Mouse (Mus musculus): ENCODE data around the gene Ctbp1. TPM values are rescaled to one million over a fixed set of nuclear protein-coding genes. Genes with fewer than 3 reads are reported as not detected.
A peak's percentile ranks its signal among the peaks of the same experiment; 100 is the strongest.

Gene Ctbp1
- polyA plus RNA-seq, 1 experiment from 2014 or later, result 212 TPM

GRCm38 (mm10) chr5:33239934-33240333 lies 34.9 kb downstream of the Ctbp1 start:
- ATAC-seq (ENCODE audit: low read depth) (no peak), DNase-seq (no peak)
- Histone ChIP-seq H3K4me2 (no peak overlapping the region), H3K27ac (no peak overlapping the region), H3K4me3 (replicated peaks) (no peak overlapping the region), H3K27me3 (no peaks in the 10 kb centered on the region), H3K9me3 (replicated peaks) (no peaks in the 10 kb centered on the region), H3K4me1 (replicated peaks) (peaks cover 19% of the 10 kb centered on the region), H3K9ac (no peak overlapping the region), H3K36me3 (no peaks in the 10 kb centered on the region)
- WGBS (ENCODE audit: insufficient replicate concordance), result 54% methylated on average over 3 of the region's 3 CpGs

DNA sequence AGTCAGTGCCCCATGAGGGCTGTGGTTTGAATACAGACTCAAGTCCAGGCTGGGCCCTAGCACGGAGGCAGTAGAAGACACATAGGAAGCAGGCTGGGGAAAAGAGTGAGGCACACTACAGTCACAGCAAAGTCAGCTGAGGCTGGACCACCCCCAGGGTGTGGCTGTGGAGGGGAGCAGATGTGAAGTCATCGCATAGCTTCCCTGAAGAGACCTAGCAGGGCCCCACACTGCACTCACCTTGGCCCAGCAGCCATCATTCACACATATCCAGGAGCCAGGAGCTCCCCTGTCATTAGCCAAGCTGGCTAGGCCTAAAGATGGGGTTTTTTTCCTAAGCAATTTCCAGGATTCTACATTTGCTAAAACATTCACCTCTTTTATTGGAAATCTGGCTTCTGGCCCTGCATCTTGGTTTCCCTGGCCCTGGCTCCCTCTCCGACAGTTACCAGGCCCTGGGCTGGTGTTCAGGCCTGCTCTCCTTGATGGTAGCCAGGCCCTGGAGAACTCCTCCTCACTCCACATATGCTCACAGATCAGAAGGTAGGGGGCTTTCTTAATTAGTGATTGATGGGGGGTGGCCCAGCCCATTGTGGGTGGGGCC lies 35.6 kb downstream of the Ctbp1 start:
- Histone ChIP-seq H3K4me3 (replicated peaks) (no peak overlapping the region), H3K4me2 (no peak overlapping the region), H3K27me3 (no peaks in the 10 kb centered on the region), H3K27ac (no peak overlapping the region), H3K9me3 (replicated peaks) (no peaks in the 10 kb centered on the region), H3K4me1 (replicated peaks) (peaks cover 23% of the 10 kb centered on the region), H3K9ac (no peak overlapping the region), H3K36me3 (no peaks in the 10 kb centered on the region)
- WGBS (ENCODE audit: insufficient replicate concordance), result 54% methylated on average over 3 of the region's 3 CpGs
- ATAC-seq (ENCODE audit: low read depth) (no peak), DNase-seq (no peak)

DNA sequence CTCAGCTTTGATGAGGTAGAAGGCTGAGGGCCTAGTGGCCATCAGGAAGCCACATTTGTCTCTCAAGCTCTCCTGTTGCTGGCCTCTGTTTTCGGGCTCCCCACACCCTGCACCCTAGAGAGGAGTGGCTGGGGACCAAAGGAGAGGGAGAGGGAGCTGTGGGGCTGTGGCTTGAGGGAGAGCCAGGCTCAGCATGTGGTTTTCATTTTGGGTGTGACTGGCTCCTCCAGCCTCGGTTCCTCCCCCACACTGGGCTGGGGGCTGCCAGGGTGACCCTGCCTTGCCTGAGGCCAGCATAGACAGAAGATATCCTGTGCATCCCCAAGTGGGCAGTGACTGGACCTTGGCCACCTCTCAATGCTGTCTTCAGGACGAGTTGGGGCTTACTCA lies 36.5 kb downstream of the Ctbp1 start:
- Histone ChIP-seq H3K4me2 (no peak overlapping the region), H3K36me3 (no peaks in the 10 kb centered on the region), H3K9ac (no peak overlapping the region), H3K4me1 (replicated peaks) (peaks cover 24% of the 10 kb centered on the region), H3K27ac (no peak overlapping the region), H3K27me3 (0 out of 2 replicates have a peak, but pooled peaks cover under 1% of the 10 kb centered on the region), H3K9me3 (replicated peaks) (no peaks in the 10 kb centered on the region), H3K4me3 (replicated peaks) (no peak overlapping the region)
- no peak for ATAC-seq (ENCODE audit: low read depth)
- WGBS (ENCODE audit: insufficient replicate concordance), result 42% methylated on average over 3 of the region's 3 CpGs
- DNase-seq, result no peak

DNA sequence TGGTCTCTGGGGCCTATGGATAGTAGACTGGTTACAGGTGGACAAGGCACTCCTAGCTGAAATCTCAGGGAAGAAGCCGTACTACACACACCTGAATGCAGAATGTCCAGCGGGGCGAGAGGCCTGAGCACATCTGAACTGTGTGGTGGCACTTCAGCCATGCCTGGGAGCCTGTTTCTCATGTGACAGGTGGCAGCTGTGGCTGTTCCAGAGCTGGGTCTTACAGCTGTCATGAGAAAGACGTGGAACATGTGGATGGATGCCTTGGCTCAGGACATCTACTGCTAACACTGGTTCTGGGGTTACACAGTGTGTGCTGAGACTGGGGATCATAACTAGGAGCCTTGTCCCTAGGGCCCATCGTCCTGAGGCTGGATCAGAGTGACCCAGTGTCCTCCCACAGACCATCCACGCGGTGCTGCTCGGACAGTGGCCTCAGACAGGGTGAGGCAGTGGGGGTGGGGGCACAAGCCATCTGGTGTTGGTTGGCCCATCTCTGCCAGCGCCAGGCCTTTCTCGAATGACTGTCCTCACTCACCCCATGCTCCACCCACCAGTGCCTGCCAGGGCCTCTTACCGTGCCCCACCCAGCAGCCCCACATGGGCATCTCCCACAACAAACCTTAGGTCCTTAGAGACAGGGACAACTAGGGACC lies 37.1 kb downstream of the Ctbp1 start:
- Histone ChIP-seq H3K9ac (no peak overlapping the region), H3K4me3 (replicated peaks) (no peak overlapping the region), H3K27ac (no peak overlapping the region), H3K4me2 (no peak overlapping the region), H3K36me3 (no peaks in the 10 kb centered on the region), H3K4me1 (replicated peaks) (peaks cover 24% of the 10 kb centered on the region), H3K27me3 (peaks cover 6% of the 10 kb centered on the region; the same call in 1 of the 2 replicates), H3K9me3 (replicated peaks) (no peaks in the 10 kb centered on the region)
- no peak for DNase-seq
- 85% methylated on average over 11 of the region's 11 CpGs for WGBS (ENCODE audit: insufficient replicate concordance)
- ATAC-seq (ENCODE audit: low read depth), result no peak

GRCm38 (mm10) chr5:33234391-33235031 lies 40.3 kb downstream of the Ctbp1 start:
- no peak for DNase-seq

GRCm38 (mm10) chr5:33232791-33233190 lies 42.0 kb downstream of the Ctbp1 start:
- no peak for DNase-seq
- no peak overlapping the region for H3K27ac ChIP-seq
- no peaks in the 10 kb centered on the region for H3K9me3 ChIP-seq (replicated peaks)
- H3K27me3 ChIP-seq, result peaks cover 6% of the 10 kb centered on the region
- no peaks in the 10 kb centered on the region for H3K36me3 ChIP-seq
- ATAC-seq (ENCODE audit: low read depth), result no peak
- no peak overlapping the region for H3K9ac ChIP-seq
- H3K4me3 ChIP-seq (replicated peaks), result no peak overlapping the region
- H3K4me2 ChIP-seq, result no peak overlapping the region
- WGBS (ENCODE audit: insufficient replicate concordance), result 53% methylated on average over 5 of the region's 5 CpGs
- peaks cover 15% of the 10 kb centered on the region for H3K4me1 ChIP-seq (replicated peaks)

More at GRCm38 (mm10) chr5:33234391-33235031, 40.3 kb downstream of the Ctbp1 start:
- Histone ChIP-seq H3K27ac (no peak overlapping the region), H3K4me1 (replicated peaks) (peaks cover 22% of the 10 kb centered on the region), H3K9ac (no peak overlapping the region), H3K36me3 (no peaks in the 10 kb centered on the region), H3K4me2 (no peak overlapping the region), H3K9me3 (replicated peaks) (no peaks in the 10 kb centered on the region), H3K4me3 (replicated peaks) (no peak overlapping the region), H3K27me3 (peaks cover 6% of the 10 kb centered on the region)
- no peak for ATAC-seq (ENCODE audit: low read depth)
- 37% methylated on average over 13 of the region's 13 CpGs for WGBS (ENCODE audit: insufficient replicate concordance)

GRCm38 (mm10) chr5:33230285-33230684 lies 44.5 kb downstream of the Ctbp1 start:
- Histone ChIP-seq H3K4me1 (replicated peaks) (peaks cover 14% of the 10 kb centered on the region; the same call in 1 of the 2 replicates), H3K9ac (no peak overlapping the region), H3K36me3 (no peaks in the 10 kb centered on the region), H3K27ac (no peak overlapping the region), H3K4me3 (replicated peaks) (no peak overlapping the region), H3K9me3 (replicated peaks) (no peaks in the 10 kb centered on the region), H3K27me3 (peaks cover 6% of the 10 kb centered on the region), H3K4me2 (no peak overlapping the region)
- DNase-seq (no peak), ATAC-seq (ENCODE audit: low read depth) (no peak)
- WGBS (ENCODE audit: insufficient replicate concordance), result 53% methylated on average over 5 of the region's 5 CpGs

GRCm38 (mm10) chr5:33228428-33228827 lies 46.4 kb downstream of the Ctbp1 start:
- ATAC-seq (ENCODE audit: low read depth) (no peak), DNase-seq (no peak)
- H3K27ac ChIP-seq, result no peak overlapping the region
- H3K27me3 ChIP-seq, result peaks cover 6% of the 10 kb centered on the region
- peaks cover 27% of the 10 kb centered on the region for H3K4me1 ChIP-seq (replicated peaks)
- H3K4me3 ChIP-seq (replicated peaks), result no peak overlapping the region
- no peaks in the 10 kb centered on the region for H3K9me3 ChIP-seq (replicated peaks)
- H3K4me2 ChIP-seq, result no peak overlapping the region
- no peak overlapping the region for H3K9ac ChIP-seq
- no peaks in the 10 kb centered on the region for H3K36me3 ChIP-seq
- 52% methylated on average over 5 of the region's 5 CpGs for WGBS (ENCODE audit: insufficient replicate concordance)

DNA sequence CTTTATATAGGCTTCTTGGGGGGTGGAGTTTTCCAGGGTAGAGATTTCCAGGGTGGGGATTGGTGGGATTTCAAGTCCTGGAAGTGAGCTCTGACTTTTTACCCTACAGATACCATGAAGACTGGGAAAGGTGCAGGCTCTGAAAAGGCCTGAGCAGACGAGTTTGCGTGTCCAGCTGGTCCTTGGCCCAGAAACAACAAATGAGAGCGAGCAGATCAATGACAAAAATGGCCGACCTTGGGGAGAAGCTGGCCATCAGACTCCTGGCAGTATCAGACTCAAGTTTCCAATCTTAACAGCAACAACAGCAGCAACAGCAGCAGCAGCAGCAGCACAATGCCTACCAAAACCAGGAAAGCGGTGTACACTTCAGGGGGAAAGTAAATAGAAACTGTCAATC lies 49.1 kb downstream of the Ctbp1 start:
- no peaks in the 10 kb centered on the region; the same call in 1 of the 2 replicates for H3K27me3 ChIP-seq
- no peak overlapping the region for H3K27ac ChIP-seq
- no peaks in the 10 kb centered on the region for H3K9me3 ChIP-seq (replicated peaks)
- H3K9ac ChIP-seq, result no peak overlapping the region
- WGBS (ENCODE audit: insufficient replicate concordance), result 78% methylated on average over 5 of the region's 5 CpGs
- ATAC-seq (ENCODE audit: low read depth), result no peak
- H3K36me3 ChIP-seq, result no peaks in the 10 kb centered on the region
- no peak overlapping the region for H3K4me3 ChIP-seq (replicated peaks)
- no peak for DNase-seq
- no peak overlapping the region for H3K4me2 ChIP-seq
- H3K4me1 ChIP-seq (replicated peaks), result peaks cover 45% of the 10 kb centered on the region

GRCm38 (mm10) chr5:33224491-33224890 lies 50.3 kb downstream of the Ctbp1 start:
- no peaks in the 10 kb centered on the region for H3K9me3 ChIP-seq (replicated peaks)
- no peak overlapping the region for H3K9ac ChIP-seq
- no peak overlapping the region for H3K4me2 ChIP-seq
- no peaks in the 10 kb centered on the region for H3K36me3 ChIP-seq
- no peak overlapping the region for H3K4me3 ChIP-seq (replicated peaks)
- DNase-seq, result no peak
- WGBS (ENCODE audit: insufficient replicate concordance), result 59% methylated on average over 7 of the region's 7 CpGs
- H3K4me1 ChIP-seq (replicated peaks), result peaks cover 57% of the 10 kb centered on the region
- peak; percentile 58 for ATAC-seq (ENCODE audit: low read depth)
- H3K27ac ChIP-seq, result peak overlapping the region; percentile 55
- H3K27me3 ChIP-seq, result no peaks in the 10 kb centered on the region

- no peaks in the 10 kb centered on the region for H3K27me3 ChIP-seq
- peaks cover 66% of the 10 kb centered on the region for H3K4me1 ChIP-seq (replicated peaks)
- H3K27ac ChIP-seq, result no peak overlapping the region
- H3K4me3 ChIP-seq (replicated peaks), result no peak overlapping the region
- no peaks in the 10 kb centered on the region for H3K36me3 ChIP-seq
- DNase-seq (no peak), ATAC-seq (ENCODE audit: low read depth) (no peak)
- H3K9ac ChIP-seq, result no peak overlapping the region
- 53% methylated on average over 9 of the region's 9 CpGs for WGBS (ENCODE audit: insufficient replicate concordance)
- H3K9me3 ChIP-seq (replicated peaks), result no peaks in the 10 kb centered on the region
- H3K4me2 ChIP-seq, result no peak overlapping the region
Observed at GRCm38 (mm10) chr5:33222841-33223744, 51.7 kb downstream of the Ctbp1 start.
